Mouse (Mus musculus) kidney, embryonic 14.5 days (tissue): ENCODE results near the gene Plod3. TPM values are rescaled to one million over a fixed set of nuclear protein-coding genes. Genes with fewer than 3 reads are reported as not detected.

Source experiments
- ATAC-seq: fragments of 200-750 bp; cut with Nextera tagmentation; 2 replicates; pipeline ENCODE4 v1.8.0; 2017; ENCODE audit warnings: moderate number of reproducible peaks, mild to moderate bottlenecking, moderate TSS enrichment, moderate library complexity; ENCODE audit not compliant: low FRiP score, low TSS enrichment
- H3K27ac ChIP-seq: fragments of 300-500 bp; sonication (generic); 2 replicates; pipeline ENCODE4 v1.5.1; 2014; ENCODE audit warnings: low read depth, mild to moderate bottlenecking, low read length, moderate library complexity, mixed read lengths
- H3K27me3 ChIP-seq: fragments of 300-500 bp; sonication (generic); 2 replicates; pipeline ENCODE4 v1.6.1; 2014; ENCODE audit warnings: mild to moderate bottlenecking, low read length; ENCODE audit not compliant: control insufficient read depth, insufficient read depth
- H3K36me3 ChIP-seq: fragments of 300-500 bp; sonication (generic); 2 replicates; pipeline ENCODE4 v1.6.1; 2014; ENCODE audit warnings: low read length, mixed read lengths; ENCODE audit not compliant: control insufficient read depth, insufficient read depth
- H3K4me1 ChIP-seq: fragments of 300-500 bp; sonication (generic); 2 replicates; pipeline ENCODE4 v1.6.1; 2014; ENCODE audit warnings: low read length, mixed read lengths; ENCODE audit not compliant: control insufficient read depth, insufficient read depth
- H3K4me2 ChIP-seq: fragments of 300-500 bp; sonication (generic); replicated peaks from 2 replicates; pipeline ENCODE4 v1.6.1; 2014; ENCODE audit warnings: low read depth, mild to moderate bottlenecking, low read length
- H3K4me3 ChIP-seq: fragments of 300-500 bp; sonication (generic); 2 replicates; pipeline ENCODE4 v1.5.1; 2014; ENCODE audit warnings: mild to moderate bottlenecking, low read length
- H3K9ac ChIP-seq: fragments of 300-500 bp; sonication (generic); 2 replicates; pipeline ENCODE4 v1.6.1; 2014; ENCODE audit warnings: low read depth, mild to moderate bottlenecking, low read length, moderate library complexity
- H3K9me3 ChIP-seq: fragments of 300-500 bp; sonication (generic); 2 replicates; pipeline ENCODE4 v1.6.1; 2016; ENCODE audit warnings: low read length; ENCODE audit not compliant: control insufficient read depth
- WGBS: fragments of 180-500 bp; shearing (Covaris S2); extraction: QIAGEN DNeasy Blood & Tissue Kit; methylation state at CpG from one replicate; pipeline ENCODE4 v1.1.7; 2014; 5-methylcytosine and 5-hydroxymethylcytosine counted together
- polyA plus RNA-seq: library from polyadenylated mRNA; unstranded; fragments of >200 nt; fragmentation: Nextera tagmentation; extraction: Ambion mirVana; gene quantifications from 2 replicates; pipeline ENCODE4 v1.2.1, GENCODE M21; 2014

The Plod3 gene
- polyA plus RNA-seq, 1 experiment from 2014 or later: 41.4 TPM

- H3K4me1 ChIP-seq: peaks cover 29% of the 10 kb centered on the region
- H3K27me3 ChIP-seq: peaks cover 45% of the 10 kb centered on the region
- no peak overlapping the region for H3K27ac ChIP-seq
- H3K36me3 ChIP-seq: peaks cover 10% of the 10 kb centered on the region; the same call in 1 of the 2 replicates
- 0% methylated on average over 31 of the region's 33 CpGs for WGBS
- no peak for ATAC-seq
- H3K4me2 ChIP-seq: peak overlapping the region; percentile 99
- H3K9ac ChIP-seq: no peak overlapping the region
- H3K9me3 ChIP-seq: no peaks in the 10 kb centered on the region
- H3K4me3 ChIP-seq: peak overlapping the region; percentile 49
Measured at GRCm38 (mm10) chr5:137032033-137032421, 45.2 kb downstream of the Plod3 start.

GRCm38 (mm10) chr5:137032641-137033074 is 45.8 kb downstream of the Plod3 start:
- H3K9ac ChIP-seq: peak overlapping the region; percentile 40
- under 1% methylated on average over 46 of the region's 49 CpGs for WGBS
- peaks cover 16% of the 10 kb centered on the region; the same call in 1 of the 2 replicates for H3K36me3 ChIP-seq

GRCm38 (mm10) chr5:137036211-137036610 is 49.4 kb downstream of the Plod3 start:
- ATAC-seq: no peak
- WGBS: 89% methylated on average over 13 of the region's 13 CpGs
- Histone ChIP-seq H3K9me3 (no peaks in the 10 kb centered on the region), H3K27ac (no peak overlapping the region), H3K4me1 (peaks cover 17% of the 10 kb centered on the region; the same call in 1 of the 2 replicates), H3K4me2 (no peak overlapping the region), H3K36me3 (peaks cover 47% of the 10 kb centered on the region), H3K27me3 (peaks cover 13% of the 10 kb centered on the region), H3K9ac (no peak overlapping the region), H3K4me3 (no peak overlapping the region)

More at GRCm38 (mm10) chr5:137032641-137033074, 45.8 kb downstream of the Plod3 start:
- peaks cover 29% of the 10 kb centered on the region for H3K4me1 ChIP-seq
- peak; percentile 80 for ATAC-seq
- peak overlapping the region; percentile 99 for H3K4me2 ChIP-seq
- H3K9me3 ChIP-seq: no peaks in the 10 kb centered on the region
- H3K4me3 ChIP-seq: peak overlapping the region; percentile 49
- no peak overlapping the region for H3K27ac ChIP-seq
- peaks cover 45% of the 10 kb centered on the region for H3K27me3 ChIP-seq

- no peak overlapping the region for H3K4me3 ChIP-seq
- H3K4me1 ChIP-seq: no peaks in the 10 kb centered on the region
- peaks cover 61% of the 10 kb centered on the region for H3K36me3 ChIP-seq
- no peak for ATAC-seq
- no peak overlapping the region for H3K4me2 ChIP-seq
- H3K27ac ChIP-seq: no peak overlapping the region
- no peaks in the 10 kb centered on the region for H3K27me3 ChIP-seq
- no peak overlapping the region for H3K9ac ChIP-seq
- whole genome bisulfite sequencing: 96% methylated on average over 10 of the region's 10 CpGs
- no peaks in the 10 kb centered on the region for H3K9me3 ChIP-seq
Measured at GRCm38 (mm10) chr5:137039453-137039852, 52.6 kb downstream of the Plod3 start.

- no peaks in the 10 kb centered on the region for H3K9me3 ChIP-seq
- no peak overlapping the region for H3K27ac ChIP-seq
- H3K4me1 ChIP-seq: peaks cover 8% of the 10 kb centered on the region; the same call in 1 of the 2 replicates
- ATAC-seq: no peak
- no peak overlapping the region for H3K4me2 ChIP-seq
- H3K27me3 ChIP-seq: no peaks in the 10 kb centered on the region
- H3K36me3 ChIP-seq: peaks cover 57% of the 10 kb centered on the region
- no peak overlapping the region for H3K9ac ChIP-seq
- H3K4me3 ChIP-seq: no peak overlapping the region
- 83% methylated on average over 10 of the region's 10 CpGs for WGBS
Measured at GRCm38 (mm10) chr5:137041442-137041841, 54.6 kb downstream of the Plod3 start.

- Histone ChIP-seq H3K4me3 (no peak overlapping the region), H3K36me3 (peaks cover 33% of the 10 kb centered on the region), H3K4me2 (no peak overlapping the region), H3K27me3 (no peaks in the 10 kb centered on the region), H3K9me3 (no peaks in the 10 kb centered on the region), H3K27ac (no peak overlapping the region), H3K9ac (no peak overlapping the region), H3K4me1 (peaks cover 8% of the 10 kb centered on the region; the same call in 1 of the 2 replicates)
- WGBS: 94% methylated on average over 7 of the region's 7 CpGs
- no peak for ATAC-seq
Measured at GRCm38 (mm10) chr5:137043997-137044396, 57.2 kb downstream of the Plod3 start.

- Histone ChIP-seq H3K4me2 (peak within 1 kb of the TSS; percentile 65), H3K27me3 (no peaks in the 10 kb centered on the region), H3K36me3 (peaks cover 17% of the 10 kb centered on the region), H3K4me1 (peaks cover 8% of the 10 kb centered on the region; the same call in 1 of the 2 replicates), H3K9ac (peak within 1 kb of the TSS; percentile 74), H3K4me3 (peak within 1 kb of the TSS; percentile 71), H3K27ac (peak within 1 kb of the TSS; percentile 45), H3K9me3 (no peaks in the 10 kb centered on the region)
- peak; percentile 94 for ATAC-seq
- WGBS: under 1% methylated on average over 46 of the region's 48 CpGs
Measured at GRCm38 (mm10) chr5:137045402-137046323, 58.8 kb downstream of the Plod3 start, which contains the start of gene Ap1s1. Gene Ap1s1, minus strand, starts transcription at chr5:137046135.
